Mouse (Mus musculus) kidney, adult 2 months (tissue): ENCODE measurements around the gene Fth1.

Experiments
- CTCF ChIP-seq: fragments of 200-500 bp; conservative IDR thresholded peaks from 2 replicates; pipeline ENCODE4 v1.5.1; 2011; ENCODE audit warnings: low read depth, mild to moderate bottlenecking, control low read depth, low read length, moderate library complexity, mixed read lengths; ENCODE audit not compliant: insufficient read depth, insufficient read length
- POLR2A ChIP-seq: fragments of 200-500 bp; IDR thresholded peaks from one replicate; pipeline ENCODE4 v1.6.1; 2011; ENCODE audit warnings: low read depth, low read length, control low read depth

- TF ChIP-seq POLR2A (no peak), CTCF (no peak)
Measured at GRCm38 (mm10) chr19:9938156-9938823, 42.1 kb upstream of the Fth1 start.
